Mouse (Mus musculus) stomach, postnatal 0 days (tissue): ENCODE data around the gene Hmga1b.
"Not testable (repeated sequence)": the region's sequence is repeated elsewhere in the genome, so short reads cannot be mapped to it uniquely, and the experiment has no call there.

Source experiments
- CTCF ChIP-seq: IDR thresholded peaks from 2 replicates; pipeline ENCODE4 v1.5.1; 2016; ENCODE audit warnings: antibody characterized with exemption, low read depth, mild to moderate bottlenecking, moderate library complexity
- EP300 ChIP-seq: optimal IDR thresholded peaks from 2 replicates; pipeline ENCODE3; 2016; ENCODE audit warnings: antibody characterized with exemption

- not testable (repeated sequence) for TF ChIP-seq CTCF, EP300
These were observed 4.4 kb downstream of the Hmga1b start for GRCm38 (mm10) chr11:120767023-120767422.
